Mouse (Mus musculus) embryonic fibroblast, embryonic 13.5 days (primary cell): ENCODE measurements at regions not wholly inside any gene's neighbourhood (a gene's known extent, or its start where the extent isn't known, plus 50 kb on each side); places are given as distances from the start of the nearest gene placed in this dataset.

ENCODE experiments used
- CTCF ChIP-seq: IDR thresholded peaks from 2 replicates; pipeline ENCODE4 v1.5.1; 2011; ENCODE audit warnings: mild to moderate bottlenecking, control low read depth, low read length, moderate library complexity, borderline replicate concordance; ENCODE audit not compliant: insufficient read depth
- POLR2A ChIP-seq: IDR thresholded peaks from 2 replicates; pipeline ENCODE4 v1.6.1; 2011; ENCODE audit warnings: low read depth, mild to moderate bottlenecking, control low read depth, low read length, moderate library complexity

GRCm38 (mm10) chr3:37952251-37952650 is 228.0 kb upstream of the Gm5148 start:
- TF ChIP-seq POLR2A (no peak), CTCF (no peak)
